14 mouse cellular contexts compared by ENCODE assay signal in genomic region chr16:10768821-10769220, GRCm38 (mm10). TPM values are rescaled to one million over a fixed set of nuclear protein-coding genes. Genes with fewer than 3 reads are reported as not detected.
DNase-seq lines count a peak whose midpoint lies in the region; ATAC-seq and TF ChIP-seq lines count a peak whose summit lies in the region.
"Had no signal": no experiment of that assay in that cellular context is flagged by ENCODE, and none has a peak within 500 bp of the region (broad histone marks: within the 10 kb centered on the region; RNA-seq: fewer than 3 reads in every experiment).

No protein-coding gene starts in this region.

- TF ChIP-seq CTCF in lung, postnatal 0 days (IDR thresholded peaks at IDR 0.05) = no peak
- TF ChIP-seq CTCF in G1E (IDR thresholded peaks at IDR 0.05; ENCODE audit: low read depth, low read length) = no peak

- H3K9ac ChIP-seq in lung, postnatal 0 days (replicated peaks; ENCODE audit: low read depth) = no peak overlapping the region
- no peak overlapping the region for H3K9ac ChIP-seq in neural tube, embryonic 15.5 days (replicated peaks)
- H3K9ac ChIP-seq: liver, embryonic 14.5 days had no signal

- no peaks in the 10 kb centered on the region for H3K36me3 ChIP-seq in lung, postnatal 0 days (ENCODE audit: insufficient read depth, low read length)
- H3K36me3 ChIP-seq in G1E (replicated peaks) = no peaks in the 10 kb centered on the region
- H3K36me3 ChIP-seq in neural tube, embryonic 15.5 days = no peaks in the 10 kb centered on the region
- H3K36me3 ChIP-seq: hindbrain, embryonic 10.5 days had no signal

- no peak overlapping the region for H3K27ac ChIP-seq in lung, postnatal 0 days (ENCODE audit: low read length)
- H3K27ac ChIP-seq in neural tube, embryonic 15.5 days (replicated peaks) = no peak overlapping the region
- H3K27ac ChIP-seq: hindbrain, embryonic 10.5 days; liver, embryonic 14.5 days had no signal

- H3K4me1 ChIP-seq in lung, postnatal 0 days (ENCODE audit: insufficient read depth, low read depth, low read length) = peaks cover 3% of the 10 kb centered on the region; the same call in 1 of the 2 replicates
- peaks cover 90% of the 10 kb centered on the region for H3K4me1 ChIP-seq in G1E (ENCODE audit: insufficient read depth, low read depth, low read length)
- 0 out of 2 replicates have a peak, but pooled peaks cover 3% of the 10 kb centered on the region for H3K4me1 ChIP-seq in neural tube, embryonic 15.5 days

- peak; percentile 20; the same call in 1 of the 2 replicates for ATAC-seq in lung, postnatal 0 days
- peak; percentile 42 for ATAC-seq in G1E (ENCODE audit: extremely low read depth, insufficient number of reproducible peaks, low FRiP score, poor library complexity, severe bottlenecking)
- ATAC-seq in common myeloid progenitor, adult 5-6 weeks (replicated peaks; ENCODE audit: low read depth, poor library complexity, severe bottlenecking) = peak; percentile 59
- peak; percentile 65 for ATAC-seq in monocyte, adult 5-6 weeks (replicated peaks; ENCODE audit: insufficient number of reproducible peaks, low FRiP score, low TSS enrichment, poor library complexity, severe bottlenecking)
- no peak for ATAC-seq in neural tube, embryonic 15.5 days (ENCODE audit: low FRiP score)
- ATAC-seq in activated CD4-positive, CD25-positive, alpha-beta regulatory T cell, adult 4 months = no peak

- no peak overlapping the region for H3K4me2 ChIP-seq in lung, postnatal 0 days (replicated peaks; ENCODE audit: low read depth, low read length)
- no peak overlapping the region for H3K4me2 ChIP-seq in neural tube, embryonic 15.5 days

- no peak overlapping the region for H3K4me3 ChIP-seq in lung, postnatal 0 days (ENCODE audit: low read depth, low read length)
- H3K4me3 ChIP-seq in G1E (ENCODE audit: low read depth, low read length) = peak overlapping the region; percentile 66; the same call in 1 of the 2 replicates
- H3K4me3 ChIP-seq in neural tube, embryonic 15.5 days (replicated peaks) = no peak overlapping the region
- H3K4me3 ChIP-seq: hindbrain, embryonic 10.5 days had no signal

- 38% methylated on average over 9 of the region's 9 CpGs for WGBS in lung, postnatal 0 days
- 69% methylated on average over 9 of the region's 9 CpGs for WGBS in neural tube, embryonic 15.5 days

- H3K27me3 ChIP-seq in lung, postnatal 0 days (replicated peaks; ENCODE audit: insufficient read depth, low read length) = no peaks in the 10 kb centered on the region
- peaks cover 3% of the 10 kb centered on the region; the same call in 1 of the 2 replicates for H3K27me3 ChIP-seq in G1E (ENCODE audit: insufficient read depth, low read length)
- no peaks in the 10 kb centered on the region for H3K27me3 ChIP-seq in neural tube, embryonic 15.5 days (replicated peaks)

- peak; percentile 32 for DNase-seq in lung, postnatal 0 days (ENCODE audit: low spot score)
- DNase-seq in lung, postnatal 10 days = no peak
- peak; percentile 33 for DNase-seq in G1E (ENCODE audit: low spot score)
- DNase-seq: cerebellum, adult 11-12 months; embryo, embryonic 11 days; kidney, adult 8-10 months; midbrain, embryonic 14.5 days had no signal

- no peaks in the 10 kb centered on the region for H3K9me3 ChIP-seq in lung, postnatal 0 days (ENCODE audit: low read length)
- H3K9me3 ChIP-seq in G1E (replicated peaks) = no peaks in the 10 kb centered on the region
- H3K9me3 ChIP-seq in neural tube, embryonic 15.5 days (replicated peaks) = no peaks in the 10 kb centered on the region
- H3K9me3 ChIP-seq: hindbrain, embryonic 10.5 days had no signal

- no peak for TF ChIP-seq EP300 in lung, postnatal 0 days (IDR thresholded peaks at IDR 0.05)

RNA-seq across cellular contexts. Expression of gene Socs1, which starts 16.5 kb away (rescaled TPM):
- 9.0 and 13.4 TPM in 2 replicates for polyA plus RNA-seq in lung, postnatal 0 days (2015; fragmentation: Nextera tagmentation; extraction: Ambion mirVana)
- total RNA-seq in G1E (2014; fragmentation: Nextera tagmentation) (1.6 and 1.7 TPM in 2 replicates), G1E (2017) (6.2 and 7.7 TPM in 2 replicates)
- polyA plus RNA-seq in G1E (2012) = 13.0 and 18.9 TPM in 2 replicates
- 0.59 and 2.3 TPM in 2 replicates for total RNA-seq in common myeloid progenitor, adult 5-6 weeks (2017)
- total RNA-seq in monocyte, adult 5-6 weeks (2017) = 1.4 to 6.3 TPM (median 1.5 TPM) in 3 replicates
- 5.7 and 11.9 TPM in 2 replicates for polyA plus RNA-seq in neural tube, embryonic 15.5 days (2015; fragmentation: Nextera tagmentation; extraction: Ambion mirVana)
- polyA plus RNA-seq in activated CD4-positive, CD25-positive, alpha-beta regulatory T cell, adult 4 months (2017; shearing (Covaris generic)) = 1 to 10 TPM; 4.0 to 4.6 TPM

RNA-seq across cellular contexts. Expression of gene Tnp2, which starts 19.6 kb away (rescaled TPM):
- not detected in 2 replicates for polyA plus RNA-seq in lung, postnatal 0 days (2015; fragmentation: Nextera tagmentation; extraction: Ambion mirVana)
- total RNA-seq in G1E (2014; fragmentation: Nextera tagmentation) (not detected in 2 replicates), G1E (2017) (not detected in 2 replicates)
- not detected in 2 replicates for polyA plus RNA-seq in G1E (2012)
- not detected in 2 replicates for total RNA-seq in common myeloid progenitor, adult 5-6 weeks (2017)
- 6.7 TPM in 1 of 3 replicates, not detected in the others for total RNA-seq in monocyte, adult 5-6 weeks (2017)
- not detected in 2 replicates for polyA plus RNA-seq in neural tube, embryonic 15.5 days (2015; fragmentation: Nextera tagmentation; extraction: Ambion mirVana)
- 1 to 10 TPM; 5.7 to 6.3 TPM for polyA plus RNA-seq in activated CD4-positive, CD25-positive, alpha-beta regulatory T cell, adult 4 months (2017; shearing (Covaris generic))
- total RNA-seq: layer of hippocampus, postnatal 10 days had no signal
- polyA plus RNA-seq: hindbrain, embryonic 10.5 days; liver, embryonic 14.5 days; midbrain, embryonic 14.5 days had no signal

RNA-seq across cellular contexts. Expression of gene Prm3, which starts 21.9 kb away (rescaled TPM):
- polyA plus RNA-seq in lung, postnatal 0 days (2015; fragmentation: Nextera tagmentation; extraction: Ambion mirVana) = not detected in 2 replicates
- total RNA-seq in G1E (2014; fragmentation: Nextera tagmentation) (not detected in 2 replicates), G1E (2017) (not detected in 2 replicates)
- polyA plus RNA-seq in G1E (2012) = not detected in 2 replicates
- not detected in 2 replicates for total RNA-seq in common myeloid progenitor, adult 5-6 weeks (2017)
- not detected in 3 replicates for total RNA-seq in monocyte, adult 5-6 weeks (2017)
- not detected in 2 replicates for polyA plus RNA-seq in neural tube, embryonic 15.5 days (2015; fragmentation: Nextera tagmentation; extraction: Ambion mirVana)
- not detected for polyA plus RNA-seq in activated CD4-positive, CD25-positive, alpha-beta regulatory T cell, adult 4 months (2017; shearing (Covaris generic))
- total RNA-seq: layer of hippocampus, postnatal 10 days had no signal
- polyA plus RNA-seq: hindbrain, embryonic 10.5 days; liver, embryonic 14.5 days; midbrain, embryonic 14.5 days had no signal

RNA-seq across cellular contexts. Expression of gene Prm2, which starts 27.1 kb away (rescaled TPM):
- not detected in 2 replicates for polyA plus RNA-seq in lung, postnatal 0 days (2015; fragmentation: Nextera tagmentation; extraction: Ambion mirVana)
- not detected in 2 replicates for total RNA-seq in G1E (2014; fragmentation: Nextera tagmentation)
- total RNA-seq in G1E (2017) = 0.49 TPM in 1 of 2 replicates, not detected in the other
- polyA plus RNA-seq in G1E (2012) = not detected in 2 replicates
- not detected in 2 replicates for total RNA-seq in common myeloid progenitor, adult 5-6 weeks (2017)
- total RNA-seq in monocyte, adult 5-6 weeks (2017) = 6.1 to 11.8 TPM in 2 of 3 replicates, not detected in the other
- not detected in 2 replicates for polyA plus RNA-seq in neural tube, embryonic 15.5 days (2015; fragmentation: Nextera tagmentation; extraction: Ambion mirVana)
- not detected for polyA plus RNA-seq in activated CD4-positive, CD25-positive, alpha-beta regulatory T cell, adult 4 months (2017; shearing (Covaris generic))
- total RNA-seq: layer of hippocampus, postnatal 10 days had no signal
- polyA plus RNA-seq: hindbrain, embryonic 10.5 days; liver, embryonic 14.5 days; midbrain, embryonic 14.5 days had no signal

RNA-seq across cellular contexts. Expression of gene Prm1, which starts 36.8 kb away (rescaled TPM):
- polyA plus RNA-seq in lung, postnatal 0 days (2015; fragmentation: Nextera tagmentation; extraction: Ambion mirVana) = not detected in 2 replicates
- total RNA-seq in G1E (2014; fragmentation: Nextera tagmentation) = not detected in 2 replicates
- total RNA-seq in G1E (2017) = not detected in 2 replicates
- polyA plus RNA-seq in G1E (2012) = not detected in 2 replicates
- total RNA-seq in common myeloid progenitor, adult 5-6 weeks (2017) = not detected in 2 replicates
- total RNA-seq in monocyte, adult 5-6 weeks (2017) = 1.5 to 7.7 TPM in 2 of 3 replicates, not detected in the other
- polyA plus RNA-seq in neural tube, embryonic 15.5 days (2015; fragmentation: Nextera tagmentation; extraction: Ambion mirVana) = 0.50 and 0.89 TPM in 2 replicates
- under 1 TPM in 1 of 2 experiments, not detected in 1; 0.77 TPM for polyA plus RNA-seq in activated CD4-positive, CD25-positive, alpha-beta regulatory T cell, adult 4 months (2017; shearing (Covaris generic))
- total RNA-seq: layer of hippocampus, postnatal 10 days had no signal
- polyA plus RNA-seq: hindbrain, embryonic 10.5 days; liver, embryonic 14.5 days; midbrain, embryonic 14.5 days had no signal

Comparison
In these comparisons a context has a peak if more than half of its experiments do, and no peak if none do; other contexts are left out.
1. ATAC-seq: peak in lung, postnatal 0 days (single experiment), G1E (single experiment), common myeloid progenitor, adult 5-6 weeks (single experiment) and monocyte, adult 5-6 weeks (single experiment); none in neural tube, embryonic 15.5 days (single experiment) and activated CD4-positive, CD25-positive, alpha-beta regulatory T cell, adult 4 months (single experiment).